Mouse (Mus musculus) testis, postnatal 14 days (tissue): ENCODE results near the gene Olfr733.

Experiments
- DNase-seq: peaks from one replicate; pipeline ENCODE4 v3.0.0; 2021; ENCODE audit warnings: low spot score

The Olfr733 gene

GRCm38 (mm10) chr14:50301422-50301821 is at the start of gene Olfr733:
Gene Olfr733 (minus strand): TSS chr14:50301522.
- DNase-seq = no peak

- no peak for DNase-seq
Observed at GRCm38 (mm10) chr14:50348796-50349195, 47.5 kb upstream of the Olfr733 start, which contains the start of gene Olfr735. Gene Olfr735 (minus strand): TSS chr14:50348872.

GRCm38 (mm10) chr14:50326661-50327060 is 25.3 kb upstream of the Olfr733 start, which contains the start of gene Olfr734:
Gene Olfr734 (minus strand): TSS chr14:50326761.
- DNase-seq = no peak

DNA sequence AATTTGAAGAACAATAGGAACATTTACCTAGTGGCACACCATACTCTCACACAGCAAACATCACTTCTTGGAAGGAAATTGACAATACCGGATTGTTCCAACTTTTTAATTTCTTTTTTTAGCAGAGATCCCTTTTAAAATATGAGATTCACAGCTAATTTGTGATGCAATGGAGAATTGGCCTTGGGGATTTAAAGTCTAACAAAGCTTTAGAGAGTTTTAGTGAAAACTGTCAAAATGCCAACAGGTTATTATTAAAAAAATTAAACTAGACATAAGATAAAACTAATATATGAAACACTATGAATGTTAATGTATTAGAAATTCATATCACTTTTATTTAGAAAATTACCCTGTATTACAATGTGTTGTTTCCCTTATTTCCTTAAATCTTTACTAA is 17.2 kb downstream of the Olfr733 start, which contains the start of gene Olfr732:
TSS of gene Olfr732 (minus strand) at position 101 of the 400 bp plus-strand sequence.
- DNase-seq = no peak
